Mouse (Mus musculus) liver, embryonic 14.5 days (tissue): ENCODE data around the gene Pnpla8.

ENCODE experiments used
- CTCF ChIP-seq: IDR thresholded peaks from 2 replicates; pipeline ENCODE4 v1.5.1; 2016; ENCODE audit warnings: antibody characterized with exemption, low read depth, control low read depth
- EP300 ChIP-seq: IDR thresholded peaks from 2 replicates; pipeline ENCODE4 v1.6.1; 2016; ENCODE audit warnings: antibody characterized with exemption, low read depth

- TF ChIP-seq CTCF (no peak), EP300 (no peak)
Measured at GRCm38 (mm10) chr12:44281534-44281933, 60.4 kb downstream of the Pnpla8 start.
